Comparison of ENCODE assay signal across 8 mouse cellular contexts in the genomic region with DNA sequence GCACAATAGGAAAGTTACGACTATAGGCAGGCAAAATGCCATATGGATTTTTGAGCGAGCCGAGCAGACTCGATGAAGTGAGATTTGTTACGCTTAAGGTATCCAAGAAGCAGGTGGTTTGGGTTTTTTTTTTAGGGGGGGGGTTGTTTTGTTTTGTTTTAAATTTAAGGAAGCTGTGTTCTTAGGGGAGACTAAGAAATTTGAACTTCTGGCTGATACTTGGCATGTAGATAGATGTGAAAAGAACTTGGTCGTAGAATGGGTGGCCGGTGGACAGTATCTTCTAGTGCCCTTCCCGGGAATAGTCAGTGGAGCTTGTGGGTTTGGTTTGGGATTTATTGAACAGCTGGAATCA. TPM values are rescaled to one million over a fixed set of nuclear protein-coding genes. Genes with fewer than 3 reads are reported as not detected.
DNase-seq lines count a peak whose midpoint lies in the region; ATAC-seq lines count a peak whose summit lies in the region.

No protein-coding gene starts in this region.

- peaks cover 26% of the 10 kb centered on the region for H3K4me1 ChIP-seq in kidney, embryonic 16.5 days (ENCODE audit: insufficient read depth, low read length)
- peaks cover 33% of the 10 kb centered on the region for H3K4me1 ChIP-seq in hindbrain, embryonic 13.5 days (replicated peaks)
- peaks cover 21% of the 10 kb centered on the region for H3K4me1 ChIP-seq in midbrain, embryonic 15.5 days

- H3K27me3 ChIP-seq in kidney, embryonic 16.5 days (ENCODE audit: insufficient read depth, low read length) = no peaks in the 10 kb centered on the region
- no peaks in the 10 kb centered on the region for H3K27me3 ChIP-seq in hindbrain, embryonic 13.5 days
- no peaks in the 10 kb centered on the region for H3K27me3 ChIP-seq in midbrain, embryonic 15.5 days (replicated peaks)

- DNase-seq in kidney, adult 18-20 months = no peak
- peak; percentile 14 for DNase-seq in brain, embryonic 18.5 days (ENCODE audit: low read depth, low spot score)
- no peak for DNase-seq in layer of hippocampus, adult 8-10 months (ENCODE audit: low spot score in 2 of 2)
- no peak for DNase-seq in right cerebral cortex, adult 2 months (ENCODE audit: low spot score in 2 of 2)
- no peak for DNase-seq in testis, postnatal 10 days (ENCODE audit: low spot score)

- peak overlapping the region; percentile 75 for H3K4me2 ChIP-seq in kidney, embryonic 16.5 days (replicated peaks; ENCODE audit: low read depth, low read length)
- H3K4me2 ChIP-seq in hindbrain, embryonic 13.5 days = peak overlapping the region; percentile 63
- peak overlapping the region; percentile 70 for H3K4me2 ChIP-seq in midbrain, embryonic 15.5 days

- no peak for ATAC-seq in kidney, embryonic 16.5 days (ENCODE audit: low FRiP score, low TSS enrichment)
- no peak for ATAC-seq in hindbrain, embryonic 13.5 days (ENCODE audit: low FRiP score)
- ATAC-seq in midbrain, embryonic 15.5 days (replicated peaks) = no peak

- H3K27ac ChIP-seq in kidney, embryonic 16.5 days (ENCODE audit: low read length) = peak overlapping the region; percentile 88; the same call in 1 of the 2 replicates
- H3K27ac ChIP-seq in hindbrain, embryonic 13.5 days = peak overlapping the region; percentile 97
- H3K27ac ChIP-seq in midbrain, embryonic 15.5 days = peak overlapping the region; percentile 95

- H3K9ac ChIP-seq in kidney, embryonic 16.5 days (replicated peaks; ENCODE audit: low read length) = peak overlapping the region; percentile 97
- H3K9ac ChIP-seq in hindbrain, embryonic 13.5 days = peak overlapping the region; percentile 97
- peak overlapping the region; percentile 99 for H3K9ac ChIP-seq in midbrain, embryonic 15.5 days

- WGBS in kidney, embryonic 16.5 days = under 1% methylated on average over 8 of the region's 8 CpGs
- under 1% methylated on average over 8 of the region's 8 CpGs for WGBS in hindbrain, embryonic 13.5 days
- under 1% methylated on average over 8 of the region's 8 CpGs for WGBS in midbrain, embryonic 15.5 days

- no peaks in the 10 kb centered on the region for H3K9me3 ChIP-seq in kidney, embryonic 16.5 days (ENCODE audit: low read length)
- no peaks in the 10 kb centered on the region for H3K9me3 ChIP-seq in hindbrain, embryonic 13.5 days
- no peaks in the 10 kb centered on the region for H3K9me3 ChIP-seq in midbrain, embryonic 15.5 days

- no peaks in the 10 kb centered on the region for H3K36me3 ChIP-seq in kidney, embryonic 16.5 days (ENCODE audit: insufficient read depth, low read length)
- no peaks in the 10 kb centered on the region for H3K36me3 ChIP-seq in hindbrain, embryonic 13.5 days
- H3K36me3 ChIP-seq in midbrain, embryonic 15.5 days (replicated peaks) = no peaks in the 10 kb centered on the region

- peak overlapping the region; percentile 99 for H3K4me3 ChIP-seq in kidney, embryonic 16.5 days (ENCODE audit: low read length)
- peak overlapping the region; percentile 98 for H3K4me3 ChIP-seq in hindbrain, embryonic 13.5 days
- H3K4me3 ChIP-seq in midbrain, embryonic 15.5 days = peak overlapping the region; percentile 100

RNA-seq across cellular contexts. Expression of a gene that starts 0.7 kb away (rescaled TPM):
- polyA plus RNA-seq in kidney, embryonic 16.5 days (2015; fragmentation: Nextera tagmentation; extraction: Ambion mirVana) = 10.0 and 12.8 TPM in 2 replicates
- polyA plus RNA-seq in hindbrain, embryonic 13.5 days (2015; fragmentation: Nextera tagmentation; extraction: Ambion mirVana) = 18.3 and 20.3 TPM in 2 replicates
- 28.0 and 29.2 TPM in 2 replicates for polyA plus RNA-seq in midbrain, embryonic 15.5 days (2015; fragmentation: Nextera tagmentation; extraction: Ambion mirVana)
- 10 to 100 TPM; 75.5 to 85.7 (median 80.8) TPM for total RNA-seq in layer of hippocampus, adult 8-10 months (2022)

RNA-seq across cellular contexts. Expression of a gene that starts 33.3 kb away (rescaled TPM):
- polyA plus RNA-seq in kidney, embryonic 16.5 days (2015; fragmentation: Nextera tagmentation; extraction: Ambion mirVana) = 102 and 111 TPM in 2 replicates
- 110 and 114 TPM in 2 replicates for polyA plus RNA-seq in hindbrain, embryonic 13.5 days (2015; fragmentation: Nextera tagmentation; extraction: Ambion mirVana)
- polyA plus RNA-seq in midbrain, embryonic 15.5 days (2015; fragmentation: Nextera tagmentation; extraction: Ambion mirVana) = 49.2 and 56.6 TPM in 2 replicates
- 10 to 100 TPM; 21.8 to 36.0 (median 28.9) TPM for total RNA-seq in layer of hippocampus, adult 8-10 months (2022)
